Comparison of ENCODE assay signal across 8 mouse cellular contexts in the genomic region with DNA sequence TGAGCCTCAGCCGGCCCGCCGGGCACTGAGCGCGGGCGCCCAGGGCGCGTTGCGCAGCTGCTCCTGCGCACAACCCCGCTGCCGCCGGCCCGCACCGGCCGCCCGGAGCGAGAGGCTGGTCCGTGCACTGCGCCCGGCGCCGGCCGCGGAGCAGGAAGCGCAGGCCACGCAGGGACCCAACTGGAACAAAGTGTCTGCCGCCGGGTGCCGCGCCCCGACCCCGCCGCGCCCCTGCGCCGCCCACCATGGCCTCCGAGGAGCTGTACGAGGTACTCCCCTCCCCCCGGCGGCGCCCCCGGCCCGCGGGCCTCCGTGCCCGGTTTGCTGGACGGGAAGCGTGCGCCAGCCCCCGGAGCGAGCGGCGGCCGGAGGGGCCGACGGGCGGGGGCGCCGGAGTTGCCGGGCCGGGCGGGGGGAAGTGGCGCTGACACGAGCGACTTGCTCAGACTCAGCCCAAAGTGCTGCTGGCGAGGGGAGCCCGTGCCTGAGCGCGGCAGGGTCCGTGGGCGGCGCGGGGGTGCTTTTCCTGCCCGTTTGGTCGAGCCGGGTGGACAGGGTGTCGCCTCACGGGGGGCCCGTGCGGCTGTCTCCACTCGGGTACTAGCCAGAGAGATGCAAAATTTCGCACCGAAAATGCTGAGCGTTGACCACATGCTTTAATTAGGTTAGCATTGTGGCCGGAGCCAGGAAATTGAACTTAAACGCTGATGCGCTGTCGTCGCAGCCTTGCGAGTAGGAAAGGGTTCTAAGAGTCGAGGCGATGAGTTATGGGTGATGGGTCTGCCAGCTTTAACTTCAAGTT.
DNase-seq lines count a peak whose midpoint lies in the region; TF ChIP-seq lines count a peak whose summit lies in the region.

No protein-coding gene starts in this region.

- H3K36me3 ChIP-seq in ES-E14 (ENCODE audit: control insufficient read depth, insufficient read depth, low read length, poor library complexity, severe bottlenecking): no peaks in the 10 kb centered on the region

- peaks cover 5 to 6% of the 10 kb centered on the region in 2 experiments; a peak in 3 of 4 replicates for H3K4me1 ChIP-seq in ES-E14 (ENCODE audit: control insufficient read depth in 2 of 2, insufficient read depth in 2 of 2, low read length in 2 of 2, poor library complexity in 1 of 2)
- H3K4me1 ChIP-seq in brown adipose tissue, adult 24 weeks (ENCODE audit: control insufficient read depth, insufficient read depth, insufficient read length, low read length): no peaks in the 10 kb centered on the region

- no peaks in the 10 kb centered on the region for H3K9me3 ChIP-seq in ES-E14 (ENCODE audit: control insufficient read depth, insufficient read depth, low read depth, low read length)

- no peak for DNase-seq in ES-E14 (ENCODE audit: low read depth, low spot score)
- DNase-seq in forelimb bud, embryonic 11.5 days (ENCODE audit: low read depth, low spot score): peak; percentile 39
- DNase-seq in heart, postnatal 4 days: peak; percentile 62
- peak; percentile 18 to 37 for DNase-seq in layer of hippocampus, postnatal 14 days (ENCODE audit: low spot score in 2 of 2)
- peak; percentile 54 for DNase-seq in lung, postnatal 14 days
- DNase-seq in right cerebral cortex, adult 18-20 months: peak; percentile 57
- DNase-seq in urinary bladder, adult 2 months (ENCODE audit: low spot score): peak; percentile 55

- H3K9ac ChIP-seq in ES-E14 (ENCODE audit: insufficient read depth, low read depth, low read length, poor library complexity, severe bottlenecking): peak overlapping the region; percentile 94

- H3K27ac ChIP-seq in ES-E14 (ENCODE audit: insufficient read depth, low read depth, low read length, poor library complexity, severe bottlenecking): peak overlapping the region; percentile 66
- peak overlapping the region; percentile 23 for H3K27ac ChIP-seq in brown adipose tissue, adult 24 weeks (replicated peaks; ENCODE audit: low read depth, low read length)

- peak overlapping the region; percentile 81 to 99 for H3K4me3 ChIP-seq in ES-E14 (ENCODE audit: insufficient read depth in 1 of 2, low read depth in 1 of 2, low read length in 2 of 2, poor library complexity in 1 of 2, severe bottlenecking in 1 of 2)
- peak overlapping the region; percentile 99 for H3K4me3 ChIP-seq in brown adipose tissue, adult 24 weeks (ENCODE audit: insufficient read depth, low read depth, low read length)

- in situ Hi-C loops in ES-E14 (cut with MboI; ENCODE audit: low sequenced_read_pairs in 2 of 2, unreplicated experiment in 2 of 2): no loop called here

TF ChIP-seq in ES-E14, 5 proteins besides CTCF, POLR2A, EP300 and RAD21:
- TF ChIP-seq MAFK (IDR thresholded peaks at IDR 0.05; ENCODE audit: insufficient read depth, low read depth, low read length) (no peak), ZNF384 (IDR thresholded peaks at IDR 0.05; ENCODE audit: low read depth, low read length) (no peak), CHD2 (IDR thresholded peaks at IDR 0.05; ENCODE audit: low read depth, low read length) (no peak), ZC3H11A (IDR thresholded peaks at IDR 0.05; ENCODE audit: borderline replicate concordance, low read depth, low read length) (no peak), HCFC1 (IDR thresholded peaks at IDR 0.05; ENCODE audit: borderline replicate concordance, insufficient read depth, low read length) (no peak)
